8 mouse cellular contexts compared by ENCODE assay signal in genomic region chr17:30573990-30574782, GRCm38 (mm10). TPM values are rescaled to one million over a fixed set of nuclear protein-coding genes. Genes with fewer than 3 reads are reported as not detected.
DNase-seq lines count a peak whose midpoint lies in the region; ATAC-seq and TF ChIP-seq lines count a peak whose summit lies in the region.

No protein-coding gene starts in this region.

- no peaks in the 10 kb centered on the region for H3K9me3 ChIP-seq in forebrain, embryonic 15.5 days
- no peaks in the 10 kb centered on the region for H3K9me3 ChIP-seq in kidney, embryonic 15.5 days (replicated peaks)

- H3K4me2 ChIP-seq in forebrain, embryonic 15.5 days (replicated peaks) = peak overlapping the region; percentile 55
- H3K4me2 ChIP-seq in kidney, embryonic 15.5 days = peak overlapping the region; percentile 85; the same call in 1 of the 2 replicates

- no peaks in the 10 kb centered on the region for H3K27me3 ChIP-seq in forebrain, embryonic 15.5 days
- H3K27me3 ChIP-seq in kidney, embryonic 15.5 days = no peaks in the 10 kb centered on the region

- ATAC-seq in forebrain, embryonic 15.5 days (replicated peaks) = no peak
- no peak for ATAC-seq in kidney, embryonic 15.5 days (replicated peaks; ENCODE audit: low FRiP score)
- no peak for ATAC-seq in megakaryocyte progenitor cell, adult 5-6 weeks (replicated peaks; ENCODE audit: poor library complexity)

- H3K4me3 ChIP-seq in gastrocnemius, adult 2 months = peak overlapping the region; percentile 79
- no peak overlapping the region for H3K4me3 ChIP-seq in forebrain, embryonic 15.5 days
- no peak overlapping the region for H3K4me3 ChIP-seq in kidney, embryonic 15.5 days (replicated peaks)

- 79% methylated on average over 8 of the region's 8 CpGs for WGBS in forebrain, embryonic 15.5 days
- WGBS in kidney, embryonic 15.5 days = 48% methylated on average over 8 of the region's 8 CpGs

- no peak overlapping the region for H3K9ac ChIP-seq in forebrain, embryonic 15.5 days (replicated peaks)
- no peak overlapping the region for H3K9ac ChIP-seq in kidney, embryonic 15.5 days

- no peaks in the 10 kb centered on the region for H3K36me3 ChIP-seq in forebrain, embryonic 15.5 days
- no peaks in the 10 kb centered on the region for H3K36me3 ChIP-seq in kidney, embryonic 15.5 days

- H3K27ac ChIP-seq in gastrocnemius, adult 2 months = peak overlapping the region; percentile 41; the same call in 1 of the 2 replicates
- no peak overlapping the region for H3K27ac ChIP-seq in forebrain, embryonic 15.5 days (replicated peaks)
- 0 out of 2 replicates have a peak overlapping the region, but pooled peaks have one; percentile 0 for H3K27ac ChIP-seq in kidney, embryonic 15.5 days

- H3K4me1 ChIP-seq in forebrain, embryonic 15.5 days = peaks cover 23% of the 10 kb centered on the region
- peaks cover 35% of the 10 kb centered on the region for H3K4me1 ChIP-seq in kidney, embryonic 15.5 days

- DNase-seq in gastrocnemius, adult 2 months = no peak
- DNase-seq in gastrocnemius, postnatal 14 days = no peak
- peak; percentile 52 to 73 for DNase-seq in lung, postnatal 4 days
- DNase-seq in gastrocnemius, adult 8-10 months (ENCODE audit: low spot score in 2 of 2) = no peak
- DNase-seq in ovary, postnatal 14 days (ENCODE audit: low spot score) = no peak

- no peak for TF ChIP-seq CTCF in gastrocnemius, adult 2 months (IDR thresholded peaks at IDR 0.05)

- intact Hi-C loops in gastrocnemius, adult 2 months (cut with DNase I) = no loop called here
- intact Hi-C loops in gastrocnemius, postnatal 14 days (cut with DNase I; ENCODE audit: low total_unique reads) = no loop called here

RNA-seq across cellular contexts. Expression of gene Btbd9, which starts 2.1 kb away (rescaled TPM):
- total RNA-seq in gastrocnemius, adult 2 months (2021) = 10 to 100 TPM; 11.9 to 14.7 TPM
- 10 to 100 TPM in 1 of 2 experiments, 1 to 10 TPM in 1; 9.7 to 14.8 TPM for total RNA-seq in gastrocnemius, postnatal 14 days (2021)
- 141 and 146 TPM in 2 replicates for polyA plus RNA-seq in forebrain, embryonic 15.5 days (2015; fragmentation: Nextera tagmentation; extraction: Ambion mirVana)
- 54.3 and 57.8 TPM in 2 replicates for polyA plus RNA-seq in kidney, embryonic 15.5 days (2015; fragmentation: Nextera tagmentation; extraction: Ambion mirVana)
- total RNA-seq in gastrocnemius, adult 8-10 months (2022) = 10 to 100 TPM; 11.9 to 18.5 (median 12.6) TPM
- total RNA-seq in megakaryocyte progenitor cell, adult 5-6 weeks (2015) = 20.1 and 25.4 TPM in 2 replicates
- total RNA-seq in megakaryocyte progenitor cell, adult 5-6 weeks (2017) = 17.2 and 22.9 TPM in 2 replicates

RNA-seq across cellular contexts. Expression of gene Dnah8, which starts 50.0 kb away (rescaled TPM):
- total RNA-seq in gastrocnemius, adult 2 months (2021) = under 1 TPM in 1 of 2 experiments, not detected in 1; 0.11 TPM
- 1 to 10 TPM in 1 of 2 experiments, under 1 TPM in 1; 0.90 to 1.6 TPM for total RNA-seq in gastrocnemius, postnatal 14 days (2021)
- polyA plus RNA-seq in forebrain, embryonic 15.5 days (2015; fragmentation: Nextera tagmentation; extraction: Ambion mirVana) = 0.83 and 1.5 TPM in 2 replicates
- 0.91 and 1.3 TPM in 2 replicates for polyA plus RNA-seq in kidney, embryonic 15.5 days (2015; fragmentation: Nextera tagmentation; extraction: Ambion mirVana)
- total RNA-seq in gastrocnemius, adult 8-10 months (2022) = under 1 TPM in 2 of 4 experiments, not detected in 2; 0.18 to 0.24 TPM
- 25.8 and 27.1 TPM in 2 replicates for total RNA-seq in megakaryocyte progenitor cell, adult 5-6 weeks (2015)
- 19.6 and 34.1 TPM in 2 replicates for total RNA-seq in megakaryocyte progenitor cell, adult 5-6 weeks (2017)

RNA-seq across cellular contexts. Expression of gene Glo1, which starts 52.5 kb away (rescaled TPM):
- total RNA-seq in gastrocnemius, adult 2 months (2021) = 100 to 1,000 TPM; 159 to 169 TPM
- total RNA-seq in gastrocnemius, postnatal 14 days (2021) = 100 to 1,000 TPM; 125 to 128 TPM
- polyA plus RNA-seq in forebrain, embryonic 15.5 days (2015; fragmentation: Nextera tagmentation; extraction: Ambion mirVana) = 163 and 174 TPM in 2 replicates
- 221 and 230 TPM in 2 replicates for polyA plus RNA-seq in kidney, embryonic 15.5 days (2015; fragmentation: Nextera tagmentation; extraction: Ambion mirVana)
- 100 to 1,000 TPM; 174 to 196 (median 184) TPM for total RNA-seq in gastrocnemius, adult 8-10 months (2022)
- total RNA-seq in megakaryocyte progenitor cell, adult 5-6 weeks (2015) = 112 and 117 TPM in 2 replicates
- total RNA-seq in megakaryocyte progenitor cell, adult 5-6 weeks (2017) = 118 and 129 TPM in 2 replicates

Comparison
In these comparisons a context has a peak if more than half of its experiments do, and no peak if none do; other contexts are left out.
1. DNase-seq: peak in lung, postnatal 4 days (2 of 2); none in gastrocnemius, adult 2 months (single experiment), gastrocnemius, postnatal 14 days (single experiment), gastrocnemius, adult 8-10 months (0 of 2) and ovary, postnatal 14 days (single experiment).
2. RNA of gene Dnah8, which starts 50.0 kb away (total RNA-seq): 19.6 to 34.1 TPM in megakaryocyte progenitor cell, adult 5-6 weeks; 0.90 to 1.6 TPM in gastrocnemius, postnatal 14 days, 0.18 to 0.24 TPM in gastrocnemius, adult 8-10 months and 0.11 TPM in gastrocnemius, adult 2 months; every median in the first group is over 4 times any median in the second.